Mouse (Mus musculus): ENCODE measurements around the gene Bcl6.

Gene Bcl6

DNA sequence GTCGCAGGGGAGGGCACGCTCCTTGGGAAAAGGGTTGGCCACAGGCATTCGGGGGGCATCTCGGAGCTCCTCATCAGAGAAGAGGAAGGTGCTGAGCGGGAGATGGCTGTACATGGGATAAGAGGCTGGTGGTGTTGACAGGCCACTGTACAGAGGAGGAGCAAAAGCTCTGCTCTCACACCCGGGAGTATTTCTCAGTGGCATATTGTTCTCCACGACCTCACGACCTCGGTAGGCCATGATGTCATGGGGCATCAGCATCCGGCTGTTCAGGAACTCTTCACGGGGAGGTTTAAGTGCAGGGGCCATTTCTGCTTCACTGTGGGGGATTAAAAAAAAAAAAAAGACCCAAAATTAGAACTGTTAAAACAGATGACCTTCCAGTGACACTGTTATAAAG lies 15.8 kb downstream of the Bcl6 start:
- no peak for DNase-seq

DNA sequence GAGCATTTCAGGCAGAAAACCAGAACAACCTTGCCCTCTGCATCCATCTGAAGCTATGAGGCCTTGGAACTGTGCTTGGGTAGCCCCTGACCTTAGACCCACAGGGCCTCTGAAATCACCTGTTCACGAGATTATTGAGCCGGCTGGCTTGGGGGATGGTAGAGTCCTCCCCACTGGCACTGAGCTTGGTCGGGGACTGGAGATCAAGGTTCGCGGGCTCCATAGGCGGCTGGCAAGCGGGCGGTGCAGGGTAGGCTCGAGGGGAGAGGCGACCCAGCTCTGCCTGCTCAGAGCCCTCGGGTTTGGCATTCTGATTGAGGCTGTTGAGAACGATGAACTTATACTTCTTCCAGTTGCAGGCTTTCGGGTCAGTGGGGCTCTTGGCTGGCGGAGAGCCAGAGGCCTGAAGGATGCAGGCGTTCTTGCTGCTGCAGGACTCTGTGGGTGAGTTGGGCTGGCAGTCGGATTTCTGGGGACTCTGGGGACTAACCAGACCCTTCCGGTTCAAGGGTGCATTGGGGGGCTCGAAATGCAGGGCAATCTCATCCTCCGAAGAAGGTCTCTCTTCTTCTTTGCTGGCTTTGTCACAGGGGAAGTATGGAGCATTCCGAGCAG lies 16.4 kb downstream of the Bcl6 start:
- DNase-seq = peak; percentile 39

DNA sequence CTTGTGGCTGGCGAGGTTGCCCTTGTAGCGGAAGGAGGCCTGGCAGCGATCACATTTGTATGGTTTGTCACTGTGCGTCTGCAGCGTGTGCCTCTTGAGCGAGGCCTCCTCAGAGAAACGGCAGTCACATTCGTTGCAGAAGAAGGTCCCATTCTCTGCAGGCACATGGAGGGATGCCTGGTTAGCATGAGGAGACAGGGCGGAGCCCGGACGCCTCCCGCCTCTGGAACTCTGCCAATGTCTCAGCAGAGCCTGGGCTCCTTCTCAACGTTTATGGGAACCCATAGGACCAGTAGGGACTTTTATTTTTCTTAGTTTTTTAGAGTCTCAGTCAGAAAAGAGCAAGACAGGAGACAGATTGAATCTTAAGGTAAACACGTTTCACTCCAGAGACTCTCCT lies 18.7 kb downstream of the Bcl6 start:
- DNase-seq = no peak

DNA sequence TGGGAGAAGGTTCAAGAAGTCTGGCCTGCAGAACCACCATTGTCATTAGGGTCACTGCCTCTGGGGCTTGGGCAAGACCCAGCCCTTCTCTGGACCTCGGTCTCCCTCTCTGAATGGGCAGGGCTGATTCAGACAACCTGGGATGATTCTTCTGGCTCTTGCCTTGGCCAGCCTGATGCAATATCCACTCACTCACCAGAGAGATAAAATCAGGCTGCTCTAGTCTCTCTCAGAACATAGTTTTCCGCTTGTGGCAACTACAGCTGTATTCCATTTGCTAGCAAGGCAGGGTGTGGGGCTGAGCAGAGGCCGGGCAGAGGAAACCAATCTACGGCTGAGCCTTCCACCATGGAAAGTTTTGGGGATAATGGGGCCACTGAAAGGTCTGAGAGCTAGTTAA lies 19.8 kb downstream of the Bcl6 start:
- no peak for DNase-seq

DNA sequence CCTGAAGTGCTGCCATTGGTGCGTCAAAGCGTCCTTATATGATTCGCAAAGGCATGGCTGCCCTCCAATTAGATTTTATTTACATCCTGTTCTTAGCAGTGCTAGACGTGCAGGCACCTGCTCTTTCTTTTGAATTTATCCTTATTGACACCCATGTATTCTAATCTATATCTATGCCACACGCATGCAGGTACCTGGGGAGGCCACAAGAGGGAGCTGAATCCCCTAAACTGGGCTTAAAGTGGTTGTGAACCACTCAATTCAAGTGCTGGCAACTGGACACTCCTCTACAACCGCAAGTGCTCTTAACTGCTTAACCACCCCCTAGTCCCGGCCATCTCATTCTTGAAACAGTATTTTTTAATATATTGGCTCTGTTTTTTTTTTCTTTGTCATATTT lies 21.4 kb downstream of the Bcl6 start:
- DNase-seq = no peak

DNA sequence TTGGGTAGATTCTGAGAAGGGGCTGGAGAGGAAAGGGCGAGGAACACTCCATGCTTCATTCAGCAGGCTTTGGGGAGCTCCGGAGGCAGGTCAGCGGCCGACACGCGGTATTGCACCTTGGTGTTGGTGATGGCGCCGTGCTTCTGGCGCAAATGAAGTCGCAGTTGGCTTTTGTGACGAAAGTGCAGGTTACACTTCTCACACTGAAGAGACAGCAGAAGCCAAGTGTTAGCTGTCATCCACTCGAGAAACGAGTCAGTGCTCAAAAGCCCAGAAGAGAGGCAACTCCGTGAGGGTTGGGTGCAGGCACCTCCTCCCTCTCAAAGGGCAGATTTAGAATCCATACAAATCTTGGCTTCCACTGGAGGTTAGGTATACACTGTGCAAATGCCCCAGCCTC lies 22.6 kb downstream of the Bcl6 start:
- DNase-seq = no peak

DNA sequence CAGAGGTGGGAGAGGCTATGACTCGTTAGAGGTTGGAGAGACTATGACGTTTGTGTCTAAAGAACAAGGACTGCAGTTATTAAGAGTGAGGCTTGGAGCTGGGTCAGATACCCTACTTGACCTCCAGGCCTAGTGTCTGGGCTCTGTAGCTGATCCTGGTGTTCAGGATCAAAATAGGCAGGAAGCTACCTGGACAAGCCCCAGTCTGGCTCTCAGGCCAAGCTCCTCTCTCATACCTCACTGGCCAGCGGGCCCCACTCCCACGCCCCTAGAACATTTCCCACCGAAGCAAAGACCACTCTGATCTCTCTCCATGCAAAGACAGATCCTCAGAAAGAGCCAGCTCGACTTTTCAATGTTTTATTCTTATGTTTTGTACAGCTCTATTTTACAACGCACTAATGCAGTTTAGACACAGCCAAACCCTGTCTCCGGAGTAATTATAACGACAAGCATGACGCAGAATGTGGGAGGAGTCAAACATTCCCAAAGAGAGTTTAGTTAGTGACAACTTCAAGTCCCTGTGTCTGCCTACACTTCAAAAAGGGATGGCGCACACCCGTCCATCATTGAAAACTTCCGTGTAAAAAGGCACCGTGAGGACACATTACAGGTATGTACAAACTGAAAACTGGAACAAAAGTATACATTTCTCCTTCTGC lies 23.8 kb downstream of the Bcl6 start:
- no peak for DNase-seq

DNA sequence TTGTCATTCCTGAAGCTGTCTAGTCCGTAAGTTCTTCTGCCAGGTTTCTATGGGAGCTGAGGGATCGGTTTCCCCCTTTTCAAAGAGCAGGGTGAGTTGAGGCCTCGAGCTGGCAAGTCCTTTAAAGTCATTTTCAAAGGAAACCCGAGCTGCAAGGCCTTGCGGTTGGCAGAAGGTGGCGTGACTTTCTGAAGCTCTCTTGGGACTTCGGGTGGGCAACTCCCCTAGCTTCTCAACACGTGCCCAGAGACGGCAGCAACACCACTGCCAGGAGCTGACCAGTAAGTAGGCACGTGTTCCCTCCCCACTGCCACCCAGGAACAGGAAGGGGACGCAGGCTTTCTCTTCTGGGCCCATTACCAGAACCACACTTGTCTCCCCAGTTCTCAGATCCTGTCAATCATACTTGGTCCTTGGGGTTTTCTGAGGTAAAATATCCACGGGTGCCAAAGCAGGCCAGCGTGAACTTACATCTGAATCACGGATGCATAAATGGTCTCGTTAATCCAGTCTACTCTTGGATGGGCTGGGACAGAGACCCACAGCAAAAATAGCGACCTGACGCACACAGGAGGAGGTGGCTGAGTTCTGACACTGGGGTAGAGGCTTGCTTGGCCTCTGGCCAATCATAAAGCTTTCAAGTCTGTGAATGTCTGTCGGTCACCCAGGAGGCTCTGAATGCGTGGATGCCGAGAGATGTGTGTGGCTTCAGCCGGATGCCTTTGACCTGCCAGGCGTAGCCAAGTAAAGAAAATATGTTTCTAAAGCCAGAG lies 24.6 kb downstream of the Bcl6 start:
- no peak for DNase-seq

DNA sequence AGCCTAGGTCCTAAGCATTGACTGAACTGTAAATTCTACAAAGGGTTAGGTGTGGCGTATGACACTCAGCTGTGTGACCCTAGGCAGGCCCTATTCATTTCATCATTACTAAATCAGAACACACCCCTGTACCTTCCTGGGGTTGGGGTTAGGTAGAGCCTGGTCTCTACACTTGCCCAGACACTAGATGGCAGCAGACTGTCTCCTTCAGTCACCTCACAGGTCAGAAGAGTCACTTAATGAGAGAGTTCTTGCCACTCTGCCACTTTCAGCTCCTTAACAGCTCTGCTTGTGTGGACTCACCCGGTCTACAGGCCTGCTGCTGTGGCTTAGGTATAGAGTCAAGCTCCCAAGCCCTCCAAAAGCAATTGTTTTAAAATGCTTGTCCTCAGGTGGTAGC lies 26.3 kb downstream of the Bcl6 start:
- DNase-seq = peak; percentile 34

DNA sequence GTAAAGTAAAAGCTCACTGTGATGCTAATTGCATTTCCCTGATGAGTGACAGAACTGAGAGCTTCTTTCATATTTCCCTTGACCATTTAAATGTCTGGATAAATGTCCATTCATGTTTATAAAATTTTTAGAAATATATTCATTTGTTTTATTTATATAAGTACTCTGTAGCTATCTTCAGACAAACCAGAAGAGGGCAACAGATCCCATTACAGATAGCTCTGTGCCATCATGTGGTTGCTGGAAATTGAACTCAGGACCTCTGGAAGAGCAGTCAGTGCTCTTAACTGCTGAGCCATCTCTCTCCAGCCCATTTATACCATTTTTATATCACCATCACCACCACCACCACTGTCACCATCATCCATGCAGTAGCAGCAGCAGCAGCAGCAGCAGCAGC lies 29.7 kb downstream of the Bcl6 start:
- DNase-seq = no peak

DNA sequence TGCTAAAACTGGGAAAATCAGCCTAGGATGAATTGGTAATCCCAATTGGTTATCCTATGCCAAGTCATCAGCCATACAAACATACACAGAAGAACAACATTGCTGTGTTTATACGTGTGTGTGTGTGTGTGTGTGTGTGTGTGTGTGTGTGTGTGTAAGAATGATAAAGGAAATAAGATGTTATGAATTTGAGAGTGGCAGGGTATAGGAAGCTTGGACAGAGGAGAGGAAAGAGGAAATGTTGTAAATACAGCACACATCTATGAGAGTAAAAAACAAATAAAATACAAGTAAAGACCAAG lies 34.7 kb downstream of the Bcl6 start:
- DNase-seq = no peak

DNA sequence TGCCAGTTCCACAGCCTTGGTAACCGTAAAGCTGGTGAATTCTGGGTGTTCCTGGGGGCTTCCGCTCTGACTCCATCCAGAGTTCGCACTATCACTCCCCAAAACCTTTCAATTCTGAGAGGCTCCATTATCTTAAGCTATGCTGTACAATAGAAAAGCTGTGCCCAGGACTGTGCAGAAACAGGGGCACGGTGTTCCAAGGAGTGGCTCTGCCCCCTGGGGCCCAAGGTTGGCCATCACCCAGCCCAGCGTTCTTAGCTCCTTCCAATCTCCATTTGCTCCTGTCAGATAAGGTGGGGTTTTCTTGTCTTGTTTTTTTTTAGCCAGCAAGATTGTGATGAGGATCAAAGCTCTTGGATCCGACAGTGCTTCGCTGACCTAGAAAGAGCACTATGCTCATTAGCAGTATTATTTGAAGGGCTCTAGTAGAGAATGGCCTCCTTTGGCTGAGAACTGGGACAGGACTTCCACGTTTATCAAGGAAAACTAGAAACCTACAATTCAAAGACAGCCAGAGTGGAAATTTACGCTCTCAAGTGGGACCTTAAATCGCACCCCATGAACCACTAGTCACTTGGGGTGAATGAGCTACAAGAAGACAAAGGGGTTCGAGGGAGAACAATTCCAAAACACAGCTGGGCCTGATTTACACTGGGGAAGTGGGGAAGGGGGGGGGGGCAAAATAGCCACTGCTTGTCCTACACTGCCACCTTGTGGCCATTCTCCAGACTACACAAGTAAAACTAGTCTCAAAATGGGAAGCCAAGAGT lies 35.3 kb downstream of the Bcl6 start:
- DNase-seq = peak; percentile 65

DNA sequence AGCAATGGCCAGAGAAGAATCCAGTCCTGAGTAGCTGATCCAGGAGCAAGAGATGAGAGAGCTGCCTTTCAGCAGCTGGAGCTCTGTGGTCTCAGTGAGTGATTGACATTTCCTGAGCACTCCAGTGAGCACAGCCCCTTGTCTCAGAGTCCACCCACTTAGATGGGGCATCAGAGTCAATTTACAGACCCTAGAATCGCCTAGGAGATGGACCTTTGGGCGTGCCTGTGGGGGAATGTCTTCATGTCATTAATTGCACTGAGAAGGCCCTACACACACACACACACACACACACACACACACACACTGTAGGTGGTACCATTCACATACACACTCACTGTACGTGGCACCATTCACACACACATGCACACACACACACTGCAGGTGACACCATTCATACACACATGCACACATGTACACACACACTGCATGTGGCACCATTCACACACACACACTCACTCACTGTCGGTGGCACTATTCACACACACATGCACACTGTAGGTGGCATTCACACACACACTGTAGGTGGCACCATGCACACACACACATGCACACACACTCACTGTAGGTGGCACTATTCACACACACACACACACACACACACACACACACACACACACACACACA lies 36.4 kb downstream of the Bcl6 start:
- DNase-seq = no peak

DNA sequence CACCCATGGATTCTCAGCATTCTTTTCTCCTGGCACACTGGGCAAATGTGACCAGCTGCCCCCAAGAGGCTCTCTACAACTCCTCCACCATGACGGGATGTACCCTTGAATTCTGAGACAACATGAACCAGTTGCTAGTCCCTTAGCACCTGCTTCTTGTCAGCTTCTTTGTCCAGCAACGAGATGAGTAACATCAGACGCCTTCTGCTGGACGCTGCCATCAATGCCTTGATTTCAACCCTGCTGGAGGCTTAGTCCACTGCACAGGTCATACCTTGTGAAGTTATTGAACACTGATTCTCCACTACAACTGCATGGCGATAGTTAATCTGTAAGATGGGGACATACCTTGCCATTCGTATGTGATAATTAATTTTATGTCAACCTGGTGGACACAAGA lies 41.0 kb downstream of the Bcl6 start:
- DNase-seq = no peak

DNA sequence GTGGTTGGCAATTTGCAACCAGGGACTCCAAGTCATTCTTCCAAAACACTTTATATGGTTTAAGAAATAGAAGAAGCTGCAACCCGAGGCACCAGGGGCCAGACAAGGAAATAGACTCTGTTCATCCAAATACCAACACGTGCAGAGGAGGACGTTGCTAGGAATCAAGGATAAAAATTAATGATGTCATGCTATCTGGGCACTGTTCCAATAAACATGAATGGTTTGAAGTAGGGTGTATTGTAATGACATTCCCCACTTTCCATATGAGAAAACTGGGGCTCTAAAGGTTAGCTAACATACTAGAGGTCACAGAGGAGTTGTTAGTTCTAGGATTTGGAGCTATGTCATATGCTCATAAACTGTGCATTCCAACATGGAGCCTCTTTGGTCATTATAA lies 43.9 kb downstream of the Bcl6 start:
- DNase-seq = no peak

DNA sequence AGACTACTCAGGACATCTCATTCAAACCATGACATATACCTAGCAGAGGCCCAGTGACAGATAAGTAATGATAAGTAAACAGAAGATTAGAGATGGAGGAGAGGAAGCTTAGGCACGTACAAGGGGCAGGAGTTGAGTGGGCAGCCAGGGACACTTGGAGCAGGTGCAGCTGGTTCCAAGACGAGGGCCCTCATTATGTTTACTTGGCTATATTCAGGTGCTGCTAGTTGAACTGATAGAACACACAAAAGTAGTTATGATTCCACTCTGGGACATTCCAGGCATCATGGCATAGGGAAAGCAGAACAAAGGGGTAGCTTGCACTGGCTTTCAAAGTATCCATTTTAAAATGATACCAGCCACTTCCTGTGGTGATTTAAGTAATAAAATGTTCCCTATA lies 54.3 kb downstream of the Bcl6 start:
- DNase-seq = no peak

DNA sequence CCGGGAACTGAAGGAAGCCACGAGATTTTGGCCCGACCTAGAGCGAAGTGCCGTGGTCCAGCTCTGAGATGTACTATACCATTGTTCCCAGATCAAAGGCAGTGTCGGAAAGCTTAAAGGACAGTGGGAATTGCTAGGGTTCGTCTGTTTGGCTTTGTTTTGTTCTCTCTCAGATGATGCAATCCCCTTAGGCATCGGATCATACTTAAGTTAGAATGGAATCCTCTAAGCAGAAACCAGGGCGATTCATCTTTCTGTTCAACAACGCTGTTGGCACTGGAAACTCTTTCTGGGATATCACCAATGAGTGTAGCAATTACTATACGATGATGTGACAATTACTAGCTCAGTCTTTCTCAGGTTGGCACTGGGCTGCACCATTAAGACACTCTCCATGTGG lies 56.4 kb downstream of the Bcl6 start, which contains the start of gene Rtp2:
Gene Rtp2 (minus strand): TSS at position 101 of the 400 bp plus-strand sequence.
- DNase-seq = no peak

DNA sequence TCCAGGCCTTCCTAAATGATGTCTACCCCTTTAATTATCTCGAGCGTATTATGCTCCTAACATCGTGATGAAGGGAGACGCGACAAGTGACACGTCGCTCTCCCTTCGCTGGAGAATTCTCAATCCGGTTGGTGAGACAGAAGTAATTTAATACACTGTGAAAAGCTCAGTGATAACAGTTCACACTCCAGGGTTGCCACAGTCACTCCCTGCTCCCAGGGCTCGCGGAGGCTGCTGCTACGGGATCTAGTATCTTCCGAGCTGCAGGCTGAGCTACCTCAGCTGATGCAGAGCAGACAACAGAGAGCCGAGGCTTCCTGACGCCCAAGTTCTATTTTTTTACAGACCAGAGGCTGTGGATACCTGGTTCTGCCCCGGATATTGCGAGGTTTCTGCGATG lies 57.4 kb downstream of the Bcl6 start:
- no peak for DNase-seq

DNA sequence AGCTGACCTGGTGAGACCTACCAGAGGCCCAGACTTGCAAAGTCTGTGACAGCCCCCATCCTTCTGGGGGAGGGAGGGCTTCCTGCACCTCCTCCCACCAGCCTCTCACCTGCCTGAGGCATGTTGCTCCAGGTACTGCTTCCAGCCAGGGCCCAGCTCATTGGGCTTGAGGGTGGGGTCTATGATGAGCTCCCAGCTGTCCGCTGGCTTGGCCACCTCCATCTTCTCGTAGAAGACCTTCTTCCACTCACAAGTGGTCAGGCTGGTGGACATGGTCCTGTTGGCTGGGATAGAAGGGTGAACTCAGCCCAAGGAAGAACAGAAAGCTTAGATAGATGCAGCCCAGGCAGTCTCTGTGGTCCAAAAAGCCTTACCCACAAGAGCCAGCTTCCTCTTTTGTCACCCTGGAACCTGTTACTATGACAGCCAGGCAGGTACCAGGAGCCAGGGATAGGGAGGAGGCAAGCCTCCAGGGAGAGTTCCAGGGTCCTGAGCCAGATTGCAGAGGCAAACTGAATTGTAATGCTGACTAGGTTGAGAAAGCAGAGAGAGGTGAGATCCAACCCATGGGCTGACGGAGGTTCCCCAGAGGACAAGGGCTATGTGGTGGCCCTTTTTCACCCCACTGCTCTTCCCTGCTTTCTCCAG lies 58.1 kb downstream of the Bcl6 start:
- no peak for DNase-seq

DNA sequence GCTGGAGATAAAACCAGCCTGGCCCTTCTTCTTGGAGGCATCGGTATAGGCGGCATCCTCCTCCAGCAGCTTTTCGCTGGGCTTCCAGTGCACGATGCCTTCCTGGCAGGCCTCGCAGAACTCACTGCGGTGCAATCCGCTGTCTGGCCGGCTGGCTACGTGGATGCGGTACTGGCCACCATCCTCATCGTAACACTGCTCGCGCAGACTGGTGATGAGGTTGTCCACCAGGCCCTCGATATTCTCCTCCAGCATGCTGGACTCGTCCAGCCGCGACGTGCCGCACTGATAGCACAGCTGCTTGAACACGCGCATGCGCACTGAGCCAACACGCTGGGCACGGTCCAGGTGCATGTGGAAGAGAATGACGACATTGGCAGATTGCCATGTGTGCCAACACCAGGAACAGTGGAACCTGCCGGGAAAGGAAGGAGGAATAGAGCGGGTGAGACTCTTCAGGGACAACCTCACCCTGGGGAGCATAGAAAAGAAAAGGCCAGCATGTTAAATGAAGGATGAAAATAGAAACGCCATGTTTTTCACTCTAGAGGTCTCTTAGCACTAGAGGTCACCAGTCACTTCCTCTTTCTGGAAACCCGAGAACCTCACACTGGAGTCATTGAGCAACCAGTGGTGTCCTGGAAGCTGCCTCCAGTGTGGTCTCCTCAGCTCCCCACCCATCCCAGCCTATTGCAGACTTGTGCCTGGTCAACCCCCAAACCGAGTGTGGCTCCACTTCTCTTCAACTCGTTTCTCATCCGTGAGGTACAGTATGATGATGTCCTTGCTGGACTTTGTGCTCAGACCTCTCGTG lies 61.1 kb downstream of the Bcl6 start:
- DNase-seq = no peak

DNA sequence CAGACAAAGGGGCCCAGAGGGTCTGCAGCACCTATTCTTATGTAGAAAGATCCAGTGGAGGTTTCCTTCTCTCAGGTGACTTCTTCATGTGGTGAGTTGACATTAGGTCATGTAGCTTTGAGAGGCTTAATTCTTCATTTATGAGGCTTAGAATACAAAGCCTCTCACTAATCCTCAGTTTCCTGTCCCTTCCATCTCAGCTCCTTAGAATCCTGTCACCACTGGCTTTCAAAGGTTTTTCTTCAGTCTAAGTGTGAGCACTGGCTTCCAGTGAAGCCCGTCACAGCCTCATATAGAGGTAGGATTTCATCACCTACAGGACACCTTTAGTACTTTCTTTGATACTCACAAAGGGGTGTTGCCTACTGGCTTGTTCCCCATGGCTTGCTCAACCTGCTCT lies 65.7 kb downstream of the Bcl6 start:
- DNase-seq = no peak

DNA sequence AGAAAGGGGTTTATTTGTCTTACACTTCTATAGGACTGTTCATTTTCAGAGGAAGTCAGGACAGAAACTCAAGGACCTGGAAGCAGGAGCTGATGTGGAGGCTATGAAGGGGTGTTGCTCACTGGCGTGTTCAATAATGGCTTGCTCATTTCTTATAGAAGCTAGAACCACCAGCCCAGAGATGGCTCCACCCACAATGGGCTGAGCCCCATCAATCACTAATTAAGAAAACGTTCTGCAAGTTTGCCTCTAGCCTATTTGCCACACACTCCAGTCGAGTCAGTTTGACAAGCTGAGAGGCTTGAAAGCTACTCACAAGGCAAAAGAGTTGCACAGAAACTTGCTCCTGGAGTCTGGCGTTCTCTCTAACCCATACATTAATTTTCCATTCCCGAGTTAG lies 67.0 kb downstream of the Bcl6 start:
- DNase-seq = no peak

Measured in kidney, postnatal 14 days (tissue).